Mouse (Mus musculus) brain, adult 2 months (tissue): ENCODE measurements around the gene Prkaa2.

Experiments
- DNase-seq: peaks from one replicate; pipeline ENCODE4 v3.0.0; 2011; ENCODE audit warnings: low read depth, low spot score

The Prkaa2 gene

GRCm38 (mm10) chr4:105109199-105109989, at the start of gene Prkaa2:
TSS of gene Prkaa2 (minus strand) at chr4:105109890.
- DNase-seq = peak; percentile 75

GRCm38 (mm10) chr4:105159531-105159870, 49.8 kb upstream of the Prkaa2 start:
- no peak for DNase-seq

- peak; percentile 33 for DNase-seq
Measured at GRCm38 (mm10) chr4:105158651-105159530, 49.2 kb upstream of the Prkaa2 start.

GRCm38 (mm10) chr4:105158169-105158555, 48.5 kb upstream of the Prkaa2 start:
- peak; percentile 82 for DNase-seq

- DNase-seq = peak; percentile 83
Measured at GRCm38 (mm10) chr4:105157276-105158168, 47.8 kb upstream of the Prkaa2 start, which contains the start of gene Plpp3. TSS of gene Plpp3 (plus strand) at chr4:105157347.

- DNase-seq = no peak
Measured at GRCm38 (mm10) chr4:105156955-105157275, 47.2 kb upstream of the Prkaa2 start.

- no peak for DNase-seq
Measured at GRCm38 (mm10) chr4:105156281-105156680, 46.6 kb upstream of the Prkaa2 start.

GRCm38 (mm10) chr4:105153227-105153626, 43.5 kb upstream of the Prkaa2 start:
- DNase-seq = no peak

- peak; percentile 91 for DNase-seq
Measured at GRCm38 (mm10) chr4:105151911-105152690, 42.4 kb upstream of the Prkaa2 start.

GRCm38 (mm10) chr4:105149492-105149891, 39.8 kb upstream of the Prkaa2 start:
- DNase-seq = peak; percentile 35

- no peak for DNase-seq
Measured at GRCm38 (mm10) chr4:105133350-105134050, 23.8 kb upstream of the Prkaa2 start.

GRCm38 (mm10) chr4:105131756-105132314, 22.1 kb upstream of the Prkaa2 start:
- peak; percentile 18 for DNase-seq

GRCm38 (mm10) chr4:105129212-105129611, 19.5 kb upstream of the Prkaa2 start:
- no peak for DNase-seq

- peak; percentile 89 for DNase-seq
Measured at GRCm38 (mm10) chr4:105122429-105122828, 12.7 kb upstream of the Prkaa2 start.

- DNase-seq = peak; percentile 64
Measured at GRCm38 (mm10) chr4:105121081-105121480, 11.4 kb upstream of the Prkaa2 start.

GRCm38 (mm10) chr4:105113468-105113867, 3.8 kb upstream of the Prkaa2 start:
- DNase-seq = no peak

- no peak for DNase-seq
Measured at GRCm38 (mm10) chr4:105113042-105113441, 3.4 kb upstream of the Prkaa2 start.

- DNase-seq = no peak
Measured at GRCm38 (mm10) chr4:105111770-105112169, 2.1 kb upstream of the Prkaa2 start.

GRCm38 (mm10) chr4:105110684-105111035, 970 bp upstream of the Prkaa2 start:
- DNase-seq = no peak
